Mouse (Mus musculus) urinary bladder, postnatal 14 days (tissue): Measurements from ENCODE around the gene Oosp3.

ENCODE experiments used
- DNase-seq: peaks from one replicate; pipeline ENCODE4 v3.0.0; 2021; ENCODE audit warnings: low spot score

Gene Oosp3

DNA sequence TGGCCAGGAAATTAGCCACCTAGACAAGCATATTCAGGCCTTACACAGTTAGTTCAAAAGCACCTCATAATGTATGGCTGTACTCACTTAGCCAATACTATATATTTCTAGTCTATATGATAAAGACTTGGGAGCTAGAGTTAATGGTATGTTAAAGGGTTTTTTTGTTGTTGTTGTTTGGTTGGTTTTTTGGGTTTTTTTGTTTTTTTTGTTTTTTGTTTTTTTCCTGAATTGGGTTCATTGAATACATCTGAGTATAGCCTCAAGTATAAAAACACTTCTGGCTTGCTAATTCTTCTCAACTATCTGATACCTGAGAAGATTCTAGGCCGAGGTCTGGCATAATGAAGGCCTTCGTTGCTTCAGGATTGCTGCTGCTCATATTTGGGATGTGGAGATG lies at the start of gene Oosp3:
Oosp3 (plus strand) TSS at position 301 of the 400 bp plus-strand sequence.
- no peak for DNase-seq

DNA sequence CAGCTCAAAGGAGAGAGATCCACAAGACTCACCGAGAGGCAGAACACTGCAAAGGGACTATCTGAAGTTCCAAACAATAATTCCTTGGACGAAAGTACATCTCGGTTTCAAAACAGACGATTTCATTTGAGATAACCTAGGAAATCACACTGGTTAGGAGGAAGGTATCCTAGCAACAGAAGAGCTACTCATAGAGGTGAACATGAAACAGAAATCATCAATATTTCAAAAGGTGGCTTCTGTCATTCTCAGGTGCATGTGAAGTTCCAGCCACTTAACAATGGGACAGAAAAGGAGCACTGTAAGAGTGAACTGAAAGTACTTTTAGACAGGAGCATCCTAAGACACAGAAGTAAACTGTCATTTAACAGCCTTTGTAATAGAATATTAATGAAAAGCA lies 47.3 kb upstream of the Oosp3 start:
- DNase-seq: no peak

DNA sequence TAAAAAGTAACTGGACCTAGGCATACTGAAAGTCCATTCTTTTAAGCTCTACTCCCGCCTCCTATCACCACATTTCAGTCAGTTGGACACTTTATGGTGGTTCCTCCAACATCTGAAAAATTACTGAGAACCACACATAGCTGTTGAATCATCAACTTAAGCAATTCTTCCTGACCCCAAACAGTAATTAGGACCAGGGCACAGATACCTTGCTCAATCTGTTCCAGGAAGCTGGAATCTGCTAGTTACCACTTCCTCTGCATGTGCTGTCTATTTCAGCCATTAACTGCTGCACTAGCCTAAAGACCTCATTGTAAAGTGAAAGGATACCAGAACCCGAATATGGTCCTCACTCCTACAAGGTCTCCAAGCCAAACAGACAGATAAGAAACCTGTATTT lies 37.7 kb upstream of the Oosp3 start:
- no peak for DNase-seq

DNA sequence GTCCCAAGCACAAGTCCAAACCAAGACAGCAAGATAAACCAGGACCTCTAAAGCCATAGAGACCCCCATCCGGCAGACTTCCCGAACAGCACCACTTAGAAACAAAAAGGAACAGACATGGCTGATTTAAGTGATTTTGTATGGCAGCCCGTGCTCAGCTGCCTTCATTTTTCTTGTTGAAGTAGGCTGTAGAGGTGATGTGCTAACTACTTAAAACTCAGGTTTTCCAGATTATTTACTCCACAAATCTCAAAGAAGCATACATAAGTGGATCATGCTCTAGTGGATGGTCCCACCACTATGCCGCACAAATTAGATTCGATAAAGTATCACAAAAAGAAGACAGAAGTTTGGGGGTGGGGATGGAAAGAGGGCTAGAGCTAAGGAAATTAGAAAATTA lies 36.4 kb upstream of the Oosp3 start, which contains the start of gene Oosp2:
Oosp2 (minus strand) TSS at position 101 of the 400 bp plus-strand sequence.
- DNase-seq: no peak

DNA sequence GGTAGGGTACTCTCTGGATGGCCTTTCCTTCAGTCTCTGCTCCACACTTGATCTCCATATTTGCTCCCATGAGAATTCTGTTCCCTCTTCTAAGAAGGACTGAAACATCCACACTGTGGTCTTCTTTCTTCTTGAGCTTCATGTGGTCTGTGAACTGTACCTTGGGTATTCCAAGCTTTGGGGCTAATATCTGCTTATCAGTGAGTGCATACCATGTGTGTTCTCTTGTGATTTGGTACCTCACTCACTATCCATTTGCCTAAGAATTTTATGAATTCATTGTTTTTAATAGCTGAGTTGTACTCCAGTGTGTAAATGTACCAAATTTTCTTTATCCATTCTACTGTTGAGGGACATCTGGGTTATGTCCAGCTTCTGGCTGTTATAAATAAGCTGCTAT lies 35.3 kb upstream of the Oosp3 start:
- no peak for DNase-seq

DNA sequence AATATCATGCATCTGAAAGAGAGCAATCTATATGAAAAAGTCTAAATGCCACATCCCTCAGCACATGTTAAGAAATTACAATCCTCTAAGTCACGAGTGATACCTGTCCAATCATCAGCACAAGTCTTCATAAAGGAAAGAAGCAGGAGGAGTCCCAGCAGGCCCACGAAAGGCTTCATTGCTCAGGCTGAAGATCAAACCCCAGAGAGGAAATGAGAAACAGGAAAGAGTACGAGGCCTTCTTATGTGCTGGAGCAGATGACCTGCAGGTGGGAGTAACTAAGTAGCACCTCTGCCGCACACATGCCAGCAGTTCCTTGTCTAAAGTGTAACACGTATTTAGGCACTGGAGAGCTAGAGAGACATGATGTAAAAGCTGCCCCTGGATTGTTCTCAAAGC lies 6.0 kb upstream of the Oosp3 start, which contains the start of gene Oosp1:
Oosp1 (minus strand) TSS at position 312 of the 400 bp plus-strand sequence.
- no peak for DNase-seq

DNA sequence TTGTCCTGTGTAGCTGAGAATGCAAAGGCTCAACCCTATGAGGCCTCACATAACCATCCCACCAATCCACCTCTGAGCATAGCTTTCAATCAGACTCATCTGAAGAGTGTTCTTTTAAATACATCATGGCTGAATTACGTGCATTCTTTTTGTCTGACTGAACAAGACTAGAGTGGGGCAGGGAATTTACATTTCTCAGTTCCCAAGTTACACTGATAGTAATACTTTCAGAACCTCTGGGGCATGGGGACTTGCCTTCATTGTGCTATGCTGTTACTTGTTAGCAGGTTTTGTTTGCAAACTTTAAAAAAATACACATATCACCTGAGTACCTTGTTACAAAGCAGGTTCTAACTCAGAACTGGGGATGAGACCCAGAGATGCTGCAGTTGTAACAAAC lies 5.4 kb upstream of the Oosp3 start:
- DNase-seq: no peak

DNA sequence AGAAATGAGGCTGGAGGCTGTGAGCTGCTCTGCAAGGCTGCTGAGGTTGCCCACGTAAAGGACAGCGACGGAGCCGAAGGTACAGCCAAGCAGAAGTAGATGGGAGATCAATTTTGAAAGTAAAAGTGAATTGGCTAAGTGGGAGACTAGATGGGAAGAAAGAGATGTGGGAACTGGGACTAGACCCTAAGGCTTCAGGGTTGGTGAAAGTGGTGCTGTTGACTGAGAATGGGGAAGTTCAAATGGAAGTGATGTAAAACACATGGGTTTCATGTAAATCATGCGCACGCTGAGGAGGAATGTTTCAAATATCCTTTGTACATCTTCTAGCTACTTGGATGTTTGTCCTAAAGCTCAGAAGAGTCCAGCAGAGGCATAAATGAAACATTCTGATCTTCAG lies 1.5 kb downstream of the Oosp3 start:
- DNase-seq: no peak

DNA sequence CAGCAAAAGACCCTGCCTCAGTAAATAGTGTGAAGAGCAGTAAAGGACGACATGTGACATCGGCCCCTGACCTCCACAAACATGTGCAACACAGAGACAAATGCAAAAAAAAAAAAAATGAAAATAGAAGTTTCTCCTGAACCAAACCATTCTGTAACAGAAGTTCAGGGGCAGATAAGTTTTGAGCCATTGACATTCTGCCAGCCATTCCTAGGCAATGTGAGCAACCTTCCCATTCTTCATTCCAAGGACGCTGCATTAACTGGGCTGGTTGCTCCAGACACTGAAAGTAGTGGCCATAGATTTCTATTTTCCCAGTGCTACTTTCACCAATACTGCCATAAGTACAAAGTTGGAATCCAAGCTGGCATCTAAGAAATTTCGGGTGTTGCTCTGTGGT lies 15.6 kb downstream of the Oosp3 start:
- DNase-seq: no peak

DNA sequence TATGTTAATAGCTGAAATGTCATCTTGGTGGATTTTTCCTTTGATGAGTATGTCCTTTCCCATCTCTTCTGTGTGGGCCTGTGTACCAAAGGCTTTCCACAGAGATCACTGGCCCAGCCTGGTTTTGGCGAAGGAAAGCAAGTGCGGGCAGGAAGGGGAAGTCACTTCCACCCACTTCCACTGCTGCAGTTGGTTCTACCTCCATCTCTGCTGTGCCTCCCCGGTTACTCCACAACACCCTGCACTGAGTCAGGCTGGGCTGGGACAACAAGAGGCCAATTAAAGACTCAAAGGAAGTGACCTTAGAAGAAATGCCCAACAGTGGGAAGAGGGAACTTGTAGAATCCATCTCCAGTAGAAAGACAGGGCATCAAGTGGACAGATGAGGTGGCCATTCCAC lies 23.2 kb downstream of the Oosp3 start:
- DNase-seq: no peak

DNA sequence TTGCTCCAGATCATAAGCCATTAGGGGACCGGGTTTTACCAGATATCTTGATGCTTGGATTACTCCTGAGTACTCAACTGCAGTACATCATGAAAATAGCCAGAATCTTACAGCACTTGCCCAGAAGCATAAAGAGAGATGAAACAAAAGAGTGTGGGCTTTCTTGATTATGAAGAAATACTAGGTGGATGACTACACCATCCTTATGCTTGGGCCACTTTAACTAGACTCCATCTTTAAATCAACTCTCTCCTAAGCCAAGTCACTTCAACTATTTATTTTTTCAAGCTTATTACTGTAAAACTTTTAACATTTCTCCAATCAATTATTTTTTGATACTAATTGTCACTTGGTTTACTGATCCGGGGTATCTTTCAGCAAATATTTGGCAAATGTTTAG lies 27.0 kb downstream of the Oosp3 start:
- DNase-seq: no peak

DNA sequence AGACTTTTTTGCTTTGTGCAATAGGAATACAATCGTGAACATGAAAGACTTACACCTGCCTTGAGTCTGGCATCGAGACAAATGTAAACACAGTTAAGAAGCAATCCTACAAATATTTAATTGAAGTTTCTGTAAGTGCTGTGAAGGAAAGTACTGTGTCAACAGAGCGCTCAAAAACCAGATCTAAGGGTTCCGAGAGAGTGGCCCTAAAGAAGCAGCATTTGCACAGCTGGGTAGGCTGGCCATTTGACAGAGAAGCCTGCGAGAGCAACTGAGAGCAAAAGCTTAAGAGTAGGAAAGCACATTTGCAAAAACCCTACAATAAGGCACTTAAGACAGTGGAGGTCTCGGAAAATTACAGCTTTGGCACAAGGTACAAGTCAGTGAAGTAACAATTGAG lies 27.4 kb downstream of the Oosp3 start:
- DNase-seq: no peak

DNA sequence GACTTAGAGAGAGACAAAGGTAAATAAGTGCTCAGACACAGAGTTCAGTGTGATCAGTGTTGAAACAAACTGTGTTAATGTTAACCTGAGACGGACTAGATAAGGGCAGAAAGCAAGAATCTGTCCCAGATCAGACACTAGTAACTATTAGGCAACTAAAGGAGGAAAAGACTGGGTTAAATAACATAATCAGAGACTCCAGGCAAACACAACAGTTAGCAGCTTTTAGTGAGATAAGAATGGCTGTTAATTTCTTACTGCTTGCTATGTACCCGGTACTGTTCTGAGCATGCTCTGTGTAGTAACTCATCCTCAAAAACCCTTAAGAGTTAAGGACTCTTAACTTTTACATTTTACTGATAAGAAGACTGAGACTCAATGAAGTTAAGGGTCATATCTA lies 29.1 kb downstream of the Oosp3 start:
- no peak for DNase-seq

DNA sequence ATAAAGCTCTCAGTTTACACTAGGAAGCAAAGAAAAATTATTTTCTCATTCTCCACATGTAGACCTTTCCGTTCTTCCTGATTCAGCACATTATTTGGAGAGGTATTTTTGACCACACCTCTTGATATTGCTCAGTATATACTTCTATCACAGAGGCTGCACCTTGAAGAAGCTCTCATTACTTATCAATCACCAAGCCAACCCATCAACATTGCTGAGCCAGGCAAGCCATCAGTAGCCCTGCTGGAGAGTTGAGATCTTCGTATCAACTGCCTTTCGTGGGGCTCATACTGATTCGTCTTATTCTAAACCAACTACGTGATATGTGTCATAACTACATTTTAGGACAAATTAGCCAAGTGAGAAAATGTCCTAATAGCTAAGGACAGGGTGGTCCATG lies 30.4 kb downstream of the Oosp3 start:
- DNase-seq: no peak

DNA sequence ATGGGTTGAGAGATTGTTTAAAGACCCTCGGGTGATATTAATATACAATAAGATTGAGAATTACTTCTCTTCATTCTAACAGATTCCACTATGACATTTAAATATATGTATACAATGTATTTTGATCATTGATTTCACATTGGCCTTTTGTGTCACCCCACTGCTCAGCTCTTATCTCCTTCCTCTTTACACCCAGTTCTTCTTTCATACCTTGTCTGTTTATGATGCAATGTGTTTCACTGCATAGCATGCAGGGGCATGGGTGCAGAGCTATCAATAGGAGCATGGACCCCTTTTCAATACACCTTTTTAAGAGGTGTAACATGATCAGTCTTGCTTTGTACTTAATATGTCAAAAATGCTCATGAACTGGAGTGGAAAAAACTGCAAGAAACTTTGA lies 33.4 kb downstream of the Oosp3 start:
- DNase-seq: no peak

DNA sequence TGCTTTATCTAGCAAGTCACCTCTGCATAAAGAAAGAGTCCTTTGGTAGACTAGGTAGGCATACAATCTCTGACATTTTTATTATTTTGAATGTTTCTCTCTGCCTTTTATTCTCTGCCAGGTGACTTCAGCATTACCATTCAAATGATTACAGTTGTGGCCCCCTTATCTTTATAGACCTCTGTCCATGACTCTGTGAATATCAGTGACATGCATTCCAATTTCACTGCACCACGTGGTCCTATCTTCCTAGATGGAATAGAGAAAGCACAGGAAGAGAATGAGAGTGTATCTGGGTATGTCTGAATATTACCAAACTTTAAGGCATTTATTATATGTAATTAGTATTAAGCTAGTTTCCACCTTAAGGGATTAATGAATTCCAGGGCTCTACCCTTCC lies 39.6 kb downstream of the Oosp3 start:
- DNase-seq: no peak

DNA sequence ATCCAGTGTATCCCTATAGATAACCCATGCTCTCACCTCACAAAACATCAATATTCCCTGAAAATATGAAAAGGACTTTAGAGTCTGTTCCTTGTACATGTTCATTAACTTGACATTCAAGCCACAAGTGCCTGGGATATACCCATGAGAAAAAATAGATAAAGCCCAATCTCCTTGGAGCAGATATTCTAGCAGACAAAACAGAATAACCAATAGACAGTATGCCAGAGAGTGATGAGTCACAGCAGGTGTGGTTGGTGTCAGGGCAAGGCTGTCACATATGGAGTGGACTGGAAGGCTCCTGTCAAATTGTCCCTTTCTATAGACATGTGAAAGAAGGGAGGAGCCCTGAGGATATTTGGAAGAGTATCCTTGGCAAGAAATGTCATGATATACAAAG lies 48.8 kb downstream of the Oosp3 start:
- no peak for DNase-seq

DNA sequence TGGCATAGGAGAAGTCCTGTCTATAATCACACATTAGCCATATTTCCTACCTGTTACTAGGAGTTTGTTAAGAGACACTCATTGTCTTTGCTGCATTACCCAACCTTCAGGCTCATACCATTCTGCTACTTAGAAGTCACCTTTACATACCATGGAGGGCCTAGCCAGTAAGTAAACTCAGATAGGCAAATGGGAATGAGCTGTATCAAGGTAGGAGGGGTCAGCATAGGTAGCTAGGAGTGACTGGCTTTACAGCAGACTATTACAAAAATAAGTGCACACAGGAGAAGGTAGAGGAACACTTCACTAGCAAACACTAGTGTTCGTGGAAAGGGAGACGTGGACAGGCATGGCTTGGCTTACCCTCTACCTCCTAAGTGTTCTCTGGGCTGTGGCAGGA lies 50.4 kb downstream of the Oosp3 start, which contains the start of gene Gif:
Gif (plus strand) TSS at position 257 of the 400 bp plus-strand sequence.
- DNase-seq: no peak
